Mouse (Mus musculus) lung, adult 2 months (tissue): Measurements from ENCODE around the gene Fam161a.

Experiments
- CTCF ChIP-seq: fragments of 200-500 bp; IDR thresholded peaks from 2 replicates; pipeline ENCODE4 v1.5.1; 2011; ENCODE audit warnings: mild to moderate bottlenecking, low read length, control low read depth; ENCODE audit not compliant: insufficient read depth
- POLR2A ChIP-seq: fragments of 200-500 bp; IDR thresholded peaks from 2 replicates; pipeline ENCODE4 v1.6.1; 2011; ENCODE audit warnings: low read depth, mild to moderate bottlenecking, control low read depth, low read length, borderline replicate concordance; ENCODE audit errors: extremely low read depth

DNA sequence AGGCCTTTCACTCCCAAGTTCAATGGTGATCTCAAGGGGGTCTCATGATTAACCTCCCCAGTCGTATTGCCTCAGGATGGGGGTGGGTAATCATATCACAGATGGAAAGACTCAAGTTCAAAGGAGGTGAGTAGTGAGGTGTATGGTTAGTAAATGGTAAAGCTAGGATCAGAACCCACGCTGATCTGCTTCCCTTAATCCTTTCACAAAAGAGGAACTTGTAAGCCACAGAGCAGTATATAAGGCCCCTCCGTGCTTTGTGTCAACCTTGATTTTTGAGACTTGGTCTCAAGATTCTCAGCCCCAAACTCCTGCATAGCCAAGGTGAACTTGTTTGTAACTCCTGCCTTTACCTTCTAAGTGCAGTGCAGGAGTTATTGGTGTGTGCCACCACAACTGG is 16.8 kb downstream of the Fam161a start:
- TF ChIP-seq POLR2A (no peak), CTCF (no peak)
